Mouse (Mus musculus) stomach, embryonic 15.5 days (tissue): Measurements from ENCODE around the gene Steap4. TPM values are rescaled to one million over a fixed set of nuclear protein-coding genes. Genes with fewer than 3 reads are reported as not detected.
"Not testable (repeated sequence)": the region's sequence is repeated elsewhere in the genome, so short reads cannot be mapped to it uniquely, and the experiment has no call there.

Source experiments
- ATAC-seq: fragments of 200-750 bp; cut with Nextera tagmentation; 2 replicates; pipeline ENCODE4 v1.8.0; 2017; ENCODE audit warnings: low read depth, moderate number of reproducible peaks, moderate TSS enrichment; ENCODE audit not compliant: insufficient read depth, low FRiP score
- H3K27ac ChIP-seq: fragments of 300-500 bp; sonication (generic); 2 replicates; pipeline ENCODE4 v1.5.1; 2015; ENCODE audit warnings: mild to moderate bottlenecking, inconsistent platforms
- H3K27me3 ChIP-seq: fragments of 300-500 bp; sonication (generic); replicated peaks from 2 replicates; pipeline ENCODE4 v1.6.1; 2015; ENCODE audit warnings: inconsistent platforms
- H3K36me3 ChIP-seq: fragments of 300-500 bp; sonication (generic); 2 replicates; pipeline ENCODE4 v1.6.1; 2015; ENCODE audit warnings: inconsistent platforms
- H3K4me1 ChIP-seq: fragments of 300-500 bp; sonication (generic); 2 replicates; pipeline ENCODE4 v1.6.1; 2015; ENCODE audit warnings: inconsistent platforms
- H3K4me2 ChIP-seq: fragments of 300-500 bp; sonication (generic); 2 replicates; pipeline ENCODE4 v1.6.1; 2015; ENCODE audit warnings: mild to moderate bottlenecking, inconsistent platforms
- H3K4me3 ChIP-seq: fragments of 300-500 bp; sonication (generic); replicated peaks from 2 replicates; pipeline ENCODE4 v1.5.1; 2015; ENCODE audit warnings: inconsistent platforms
- H3K9ac ChIP-seq: fragments of 300-500 bp; sonication (generic); 2 replicates; pipeline ENCODE4 v1.6.1; 2015; ENCODE audit warnings: inconsistent platforms
- H3K9me3 ChIP-seq: fragments of 300-500 bp; sonication (generic); 2 replicates; pipeline ENCODE4 v1.6.1; 2016; ENCODE audit warnings: inconsistent platforms
- WGBS: fragments of 180-500 bp; shearing (Covaris S2); methylation state at CpG from one replicate; pipeline ENCODE4 v1.1.7; 2015; 5-methylcytosine and 5-hydroxymethylcytosine counted together
- polyA plus RNA-seq: library from polyadenylated mRNA; unstranded; fragments of >200 nt; fragmentation: Nextera tagmentation; extraction: Ambion mirVana; gene quantifications from 2 replicates; pipeline ENCODE4 v1.2.1, GENCODE M21; 2015

Steap4 gene
- 2.3 and 2.8 TPM in 2 replicates for polyA plus RNA-seq

GRCm38 (mm10) chr5:7960176-7960575 lies at the start of gene Steap4:
Gene Steap4 (plus strand): TSS chr5:7960457.
- WGBS = 9% methylated on average over 20 of the region's 20 CpGs
- Histone ChIP-seq H3K9me3 (no peaks in the 10 kb centered on the region), H3K36me3 (no peaks in the 10 kb centered on the region), H3K27ac (no peak within 1 kb of the TSS), H3K27me3 (no peaks in the 10 kb centered on the region), H3K4me3 (peak within 1 kb of the TSS; percentile 33), H3K4me2 (peak within 1 kb of the TSS; percentile 73), H3K4me1 (no peaks in the 10 kb centered on the region; the same call in 1 of the 2 replicates), H3K9ac (no peak within 1 kb of the TSS)
- ATAC-seq = peak; percentile 68; the same call in 1 of the 2 replicates

GRCm38 (mm10) chr5:7911975-7912374 lies 48.3 kb upstream of the Steap4 start:
- no peaks in the 10 kb centered on the region for H3K36me3 ChIP-seq
- no peak overlapping the region for H3K4me3 ChIP-seq
- H3K9ac ChIP-seq = no peak overlapping the region
- no peak overlapping the region for H3K27ac ChIP-seq
- H3K27me3 ChIP-seq = no peaks in the 10 kb centered on the region
- no peak for ATAC-seq
- H3K4me2 ChIP-seq = no peak overlapping the region
- no peaks in the 10 kb centered on the region for H3K4me1 ChIP-seq
- no peaks in the 10 kb centered on the region for H3K9me3 ChIP-seq
- 68% methylated on average over 3 of the region's 3 CpGs for WGBS

GRCm38 (mm10) chr5:7917501-7918295 lies 42.6 kb upstream of the Steap4 start:
- no peak overlapping the region for H3K27ac ChIP-seq
- H3K4me3 ChIP-seq = no peak overlapping the region
- no peak overlapping the region for H3K4me2 ChIP-seq
- no peak for ATAC-seq
- H3K9me3 ChIP-seq = no peaks in the 10 kb centered on the region
- WGBS = 77% methylated on average over 11 of the region's 11 CpGs
- no peaks in the 10 kb centered on the region for H3K36me3 ChIP-seq
- H3K9ac ChIP-seq = no peak overlapping the region
- H3K27me3 ChIP-seq = no peaks in the 10 kb centered on the region
- H3K4me1 ChIP-seq = no peaks in the 10 kb centered on the region

DNA sequence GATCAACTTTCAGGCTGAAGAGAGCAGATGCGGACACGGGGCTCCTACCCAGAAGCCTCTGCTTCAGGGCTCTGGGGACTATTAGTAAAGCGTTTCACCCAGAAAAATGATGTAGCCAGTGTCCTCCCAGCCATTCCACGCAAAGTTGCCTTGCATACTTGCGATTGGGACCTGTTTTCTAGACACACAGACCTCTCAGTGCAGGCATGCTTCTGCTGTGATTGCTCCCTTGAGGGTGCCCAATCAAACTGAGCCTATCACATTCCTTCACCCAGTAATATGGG lies 42.0 kb upstream of the Steap4 start:
- no peaks in the 10 kb centered on the region for H3K4me1 ChIP-seq
- no peak overlapping the region for H3K27ac ChIP-seq
- H3K4me2 ChIP-seq = no peak overlapping the region
- no peaks in the 10 kb centered on the region for H3K27me3 ChIP-seq
- 77% methylated on average over 5 of the region's 5 CpGs for WGBS
- no peaks in the 10 kb centered on the region for H3K9me3 ChIP-seq
- H3K4me3 ChIP-seq = no peak overlapping the region
- H3K36me3 ChIP-seq = no peaks in the 10 kb centered on the region
- H3K9ac ChIP-seq = no peak overlapping the region
- ATAC-seq = no peak

DNA sequence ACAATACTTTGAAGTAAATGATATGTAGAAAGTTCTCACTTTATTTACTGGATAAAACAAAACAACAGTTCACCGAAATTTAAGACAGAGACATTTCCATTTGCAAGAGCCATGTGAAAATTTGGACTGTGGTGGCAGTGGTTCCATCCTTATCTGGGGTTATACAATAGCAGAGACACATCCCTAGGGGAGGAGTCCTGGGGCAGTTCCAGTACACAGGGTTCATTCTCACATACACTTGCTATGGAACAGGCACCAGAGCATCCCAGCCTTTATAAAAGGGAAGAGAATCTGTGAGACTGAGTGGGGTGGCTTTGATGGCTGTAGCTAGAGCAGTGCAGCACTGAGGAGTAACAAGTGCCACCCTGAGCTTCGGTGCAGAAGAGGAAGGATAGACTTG lies 40.6 kb upstream of the Steap4 start:
- H3K9me3 ChIP-seq = no peaks in the 10 kb centered on the region
- no peak overlapping the region for H3K4me2 ChIP-seq
- no peaks in the 10 kb centered on the region for H3K4me1 ChIP-seq
- H3K27ac ChIP-seq = no peak overlapping the region
- WGBS = 91% methylated on average over 2 of the region's 2 CpGs
- H3K27me3 ChIP-seq = no peaks in the 10 kb centered on the region
- H3K36me3 ChIP-seq = no peaks in the 10 kb centered on the region
- H3K4me3 ChIP-seq = no peak overlapping the region
- ATAC-seq = no peak
- H3K9ac ChIP-seq = no peak overlapping the region

- H3K27me3 ChIP-seq = no peaks in the 10 kb centered on the region
- 75% methylated on average over 1 of the region's 1 CpGs for WGBS
- ATAC-seq = no peak
- H3K9ac ChIP-seq = no peak overlapping the region
- no peak overlapping the region for H3K4me2 ChIP-seq
- no peaks in the 10 kb centered on the region for H3K9me3 ChIP-seq
- no peak overlapping the region for H3K4me3 ChIP-seq
- no peaks in the 10 kb centered on the region for H3K4me1 ChIP-seq
- H3K36me3 ChIP-seq = no peaks in the 10 kb centered on the region
- H3K27ac ChIP-seq = no peak overlapping the region
Measured at GRCm38 (mm10) chr5:7922751-7923150, 37.5 kb upstream of the Steap4 start.

- Histone ChIP-seq H3K9me3 (no peaks in the 10 kb centered on the region), H3K27ac (no peak overlapping the region), H3K36me3 (no peaks in the 10 kb centered on the region), H3K4me2 (no peak overlapping the region), H3K4me1 (no peaks in the 10 kb centered on the region), H3K4me3 (no peak overlapping the region), H3K9ac (no peak overlapping the region), H3K27me3 (no peaks in the 10 kb centered on the region)
- 87% methylated on average over 3 of the region's 3 CpGs for whole genome bisulfite sequencing
- no peak for ATAC-seq
Measured at GRCm38 (mm10) chr5:7923666-7924065, 36.6 kb upstream of the Steap4 start.

DNA sequence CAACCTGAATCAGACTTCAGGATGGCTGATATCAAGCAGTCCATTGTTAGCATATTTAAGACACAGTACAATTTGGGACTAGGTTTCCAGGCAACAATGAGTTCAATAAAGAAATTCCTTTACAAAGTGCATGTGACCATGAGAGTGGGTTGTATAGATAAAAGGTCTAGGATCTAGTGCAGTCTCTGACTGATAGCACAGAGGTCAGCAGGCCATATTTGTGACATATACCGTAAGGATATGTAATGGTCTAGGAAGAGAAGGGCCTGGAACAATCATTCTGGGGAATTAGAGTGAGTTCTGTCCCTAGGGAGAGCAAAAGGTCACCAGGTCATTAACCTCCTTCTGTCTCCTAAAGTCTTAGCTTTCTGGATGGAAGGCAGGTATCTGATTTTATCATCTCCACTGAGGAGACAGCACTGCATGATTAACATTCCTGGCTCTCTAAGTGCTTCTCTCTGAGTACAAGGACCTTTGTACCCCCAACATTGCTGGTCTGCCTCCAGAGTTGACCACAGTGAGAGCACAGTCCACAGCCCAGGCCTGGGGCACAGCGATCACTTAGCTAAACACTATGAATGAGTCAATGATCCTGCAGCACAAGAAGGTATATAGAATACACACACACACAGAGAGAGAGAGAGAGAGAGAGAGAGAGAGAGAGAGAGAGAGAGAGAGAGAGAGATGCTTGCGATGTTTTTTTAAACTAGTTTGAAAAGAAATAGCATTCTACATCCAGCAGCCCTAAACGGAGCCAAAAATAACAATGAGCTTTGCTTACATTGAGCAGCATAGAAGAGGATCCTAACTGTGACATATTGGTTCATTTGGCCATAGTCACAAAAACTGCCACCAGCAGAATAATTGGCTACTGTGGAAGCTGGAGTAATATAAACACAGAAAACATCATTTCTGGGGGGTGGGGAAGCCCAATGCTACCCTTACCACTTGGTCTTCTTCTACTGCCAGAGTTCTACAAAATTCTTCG lies 27.7 kb upstream of the Steap4 start:
- H3K36me3 ChIP-seq = no peaks in the 10 kb centered on the region
- peak; percentile 50; the same call in 1 of the 2 replicates for ATAC-seq
- H3K9ac ChIP-seq = no peak overlapping the region
- WGBS = 52% methylated on average over 5 of the region's 5 CpGs
- peak overlapping the region; percentile 31; the same call in 1 of the 2 replicates for H3K27ac ChIP-seq
- H3K27me3 ChIP-seq = no peaks in the 10 kb centered on the region
- no peaks in the 10 kb centered on the region for H3K9me3 ChIP-seq
- H3K4me1 ChIP-seq = no peaks in the 10 kb centered on the region
- H3K4me3 ChIP-seq = no peak overlapping the region
- H3K4me2 ChIP-seq = no peak overlapping the region

GRCm38 (mm10) chr5:7933495-7933894 lies 26.8 kb upstream of the Steap4 start:
- not testable (repeated sequence) for ATAC-seq, H3K4me2 ChIP-seq, H3K4me1 ChIP-seq, H3K27me3 ChIP-seq, H3K9me3 ChIP-seq, H3K9ac ChIP-seq, H3K4me3 ChIP-seq, H3K36me3 ChIP-seq
- WGBS = 42% methylated on average over 11 of the region's 11 CpGs
- H3K27ac ChIP-seq = peak overlapping the region; percentile 31; the same call in 1 of the 2 replicates

DNA sequence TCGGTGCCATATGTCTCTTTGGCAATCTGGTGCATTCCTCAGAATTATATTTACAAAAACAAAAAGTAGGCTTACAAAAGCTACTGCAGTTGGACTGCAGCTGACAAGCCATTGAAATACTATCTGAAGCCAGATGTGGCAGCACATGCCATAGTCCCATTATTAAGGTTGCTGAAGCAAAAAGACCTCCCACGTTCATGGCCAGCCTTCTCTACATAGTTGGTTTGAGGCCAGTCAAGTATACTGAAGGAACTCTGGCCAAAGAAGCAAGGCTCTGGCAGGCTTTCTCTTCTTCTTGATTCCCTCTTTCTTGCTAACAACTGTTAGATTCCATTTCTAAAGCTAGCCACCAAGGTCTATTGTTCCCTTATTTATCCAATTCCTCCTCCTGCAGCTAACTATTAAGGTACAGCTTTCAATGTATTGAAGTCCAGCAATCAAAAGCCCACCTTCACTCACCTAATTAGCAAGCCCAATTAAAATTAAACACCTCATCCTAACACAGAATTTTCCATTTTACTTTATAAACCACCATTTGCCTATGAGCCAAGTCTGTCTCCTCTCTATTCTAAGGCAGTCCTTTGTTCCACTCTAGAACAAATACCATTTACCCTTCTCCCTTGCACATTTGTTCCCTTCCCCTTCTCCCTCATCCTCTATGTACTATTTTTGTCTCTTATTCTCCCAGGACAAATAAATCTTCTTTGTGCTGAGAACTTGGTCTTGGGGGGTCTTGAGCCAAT lies 26.2 kb upstream of the Steap4 start:
- Histone ChIP-seq H3K27me3 (no peaks in the 10 kb centered on the region), H3K27ac (peak overlapping the region; percentile 31), H3K9me3 (no peaks in the 10 kb centered on the region), H3K9ac (no peak overlapping the region), H3K36me3 (no peaks in the 10 kb centered on the region), H3K4me1 (no peaks in the 10 kb centered on the region), H3K4me3 (no peak overlapping the region), H3K4me2 (no peak overlapping the region)
- no peak for ATAC-seq
- WGBS = 50% methylated on average over 2 of the region's 2 CpGs

DNA sequence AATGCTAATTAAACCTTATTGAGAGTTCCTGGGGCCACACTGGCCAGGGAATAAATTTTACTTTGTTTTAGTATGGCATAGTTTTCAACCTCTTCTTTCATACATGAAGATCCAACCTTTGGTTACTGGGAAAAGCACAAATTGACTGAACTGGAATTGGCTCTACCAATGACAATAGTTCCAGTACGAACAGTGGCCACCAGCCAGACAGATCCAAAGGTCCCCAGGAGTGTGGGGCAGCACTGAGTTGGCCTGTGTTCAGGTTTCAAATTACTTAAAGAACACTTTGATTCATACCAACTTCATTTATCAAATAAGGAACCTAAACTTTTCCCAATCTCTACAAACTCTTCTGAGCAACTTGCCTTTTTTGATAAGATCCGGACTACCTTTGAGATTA lies 5.4 kb upstream of the Steap4 start:
- Histone ChIP-seq H3K4me1 (no peaks in the 10 kb centered on the region), H3K36me3 (no peaks in the 10 kb centered on the region), H3K9ac (no peak overlapping the region), H3K27ac (no peak overlapping the region), H3K27me3 (no peaks in the 10 kb centered on the region), H3K4me2 (no peak overlapping the region), H3K9me3 (no peaks in the 10 kb centered on the region), H3K4me3 (no peak overlapping the region)
- no peak for ATAC-seq
- 74% methylated on average over 2 of the region's 2 CpGs for WGBS
